Mouse (Mus musculus) inflammation-experienced regulatory T-cells, adult 16 weeks (primary cell): Measurements from ENCODE around the gene Snx18. TPM values are rescaled to one million over a fixed set of nuclear protein-coding genes. Genes with fewer than 3 reads are reported as not detected.

Source experiments
- polyA plus RNA-seq: library from polyadenylated mRNA; unstranded; fragments of 100-300 nt; shearing (Covaris generic); gene quantifications from one replicate; pipeline ENCODE4 v1.2.1, GENCODE M21; 2017

Snx18 gene
- polyA plus RNA-seq = 5.8 TPM

DNA sequence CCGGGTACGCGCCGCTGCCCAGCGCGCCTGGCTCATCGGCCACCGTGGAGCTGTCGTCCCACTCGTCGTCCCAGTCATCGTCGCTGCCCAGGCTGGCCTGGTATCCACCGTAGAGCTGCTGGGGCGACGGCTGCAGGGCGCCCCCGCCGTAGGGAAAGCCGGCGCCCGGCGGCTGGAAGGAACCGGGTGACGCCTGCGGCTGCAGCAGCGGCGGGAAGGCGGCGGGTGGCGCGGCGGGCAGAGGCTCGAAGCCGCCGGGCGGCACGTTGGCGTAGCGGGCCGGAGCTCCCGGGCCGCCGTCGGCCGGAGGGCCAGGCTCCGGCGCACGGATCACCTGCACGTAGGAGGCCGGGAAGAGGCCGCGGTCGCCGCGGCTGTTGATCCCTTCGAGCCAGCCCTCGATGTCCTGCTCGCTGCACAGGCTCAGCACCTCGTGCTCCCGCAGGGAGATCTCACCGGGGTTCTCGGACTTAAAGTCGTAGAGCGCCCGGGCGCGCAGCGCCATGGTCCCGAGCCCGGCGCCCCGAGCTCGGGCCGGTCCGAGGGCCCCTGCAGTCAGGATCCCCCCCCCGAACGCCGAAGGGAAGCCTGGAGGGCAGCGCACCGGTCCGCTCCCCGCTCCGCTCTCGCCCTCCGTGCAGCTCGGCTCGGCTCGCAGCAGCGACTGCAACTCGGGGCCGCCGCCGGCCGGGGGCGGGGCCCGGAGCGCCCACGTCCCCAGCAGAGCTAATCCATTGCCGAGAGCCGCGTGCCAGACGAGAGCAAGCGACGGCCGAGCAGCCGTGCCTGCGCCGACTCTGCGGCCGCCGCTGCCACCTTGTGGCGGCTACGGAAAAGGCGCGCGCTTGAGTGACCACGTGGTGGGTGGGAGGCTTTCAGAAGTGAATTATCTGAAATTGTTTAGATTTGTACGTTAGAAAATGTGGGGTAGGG is at the start of gene Snx18:
Snx18 (minus strand) TSS at position 674 of the 933 bp plus-strand sequence.

DNA sequence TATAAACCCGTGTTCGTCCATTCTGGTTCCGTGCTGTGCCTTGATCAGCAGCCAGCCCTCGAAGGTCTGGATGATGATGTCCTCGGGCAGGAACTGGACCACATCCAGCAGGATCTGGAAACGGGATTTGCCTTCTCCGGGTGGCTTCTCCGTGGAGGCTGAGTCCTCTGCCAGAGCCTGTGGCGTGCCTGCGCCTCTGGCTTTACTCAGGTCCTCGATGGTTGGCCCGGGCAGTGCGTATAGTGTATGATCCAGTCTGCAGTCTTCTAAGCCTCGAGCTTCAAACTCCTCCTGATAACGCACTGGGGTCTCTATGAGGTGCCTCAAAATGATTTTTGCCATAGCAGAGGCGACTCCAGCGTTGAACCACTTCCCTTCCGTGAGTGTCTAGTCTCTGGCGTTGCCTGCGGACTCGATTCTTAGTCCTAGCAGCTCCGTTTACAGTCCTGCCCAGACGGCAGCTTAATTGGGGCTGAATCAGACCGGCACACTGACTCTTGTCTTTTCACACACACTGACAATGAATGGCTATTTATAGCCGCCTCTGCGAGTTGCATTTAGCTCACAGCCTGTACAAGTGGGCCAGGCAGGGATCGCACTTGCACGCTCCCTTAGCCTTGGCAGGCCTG is 44.9 kb upstream of the Snx18 start, which contains the start of gene Hspb3:
Hspb3 (minus strand) TSS at position 526 of the 629 bp plus-strand sequence.

Other genes starting within 250 kb of the Snx18 start
- gene Hspb3, start 45.1 kb upstream of the Snx18 start, polyA plus RNA-seq = not detected
- 22.4 TPM for gene Arl15, start 175.9 kb upstream of the Snx18 start, polyA plus RNA-seq